Mouse (Mus musculus) kidney, adult 2 months (tissue): Measurements from ENCODE around the gene Tubgcp6.

Experiments used
- CTCF ChIP-seq: fragments of 200-500 bp; conservative IDR thresholded peaks from 2 replicates; pipeline ENCODE4 v1.5.1; 2011; ENCODE audit warnings: low read depth, mild to moderate bottlenecking, control low read depth, low read length, moderate library complexity, mixed read lengths; ENCODE audit not compliant: insufficient read depth, insufficient read length
- POLR2A ChIP-seq: fragments of 200-500 bp; IDR thresholded peaks from one replicate; pipeline ENCODE4 v1.6.1; 2011; ENCODE audit warnings: low read depth, low read length, control low read depth

DNA sequence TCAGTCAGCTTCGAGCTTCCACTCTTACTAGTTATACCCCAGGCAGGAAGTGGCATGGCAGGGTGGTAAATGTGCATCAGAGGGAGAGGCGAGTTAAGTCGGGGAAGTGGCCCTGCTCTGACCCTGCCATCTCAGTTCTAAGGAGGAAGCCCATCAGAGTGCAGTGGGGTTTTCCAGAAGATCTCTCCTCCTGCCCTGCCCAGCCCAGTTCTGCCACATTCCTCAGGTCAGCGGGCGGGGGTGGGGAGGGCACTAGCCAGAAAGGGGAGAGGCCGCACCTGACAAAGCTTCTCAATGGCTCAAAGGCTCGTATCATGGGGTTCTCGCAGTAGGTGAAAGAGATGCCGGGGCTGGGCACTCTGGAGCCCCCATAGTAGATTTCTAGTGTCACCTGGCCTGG is 38.5 kb upstream of the Tubgcp6 start:
- TF ChIP-seq CTCF (no peak), POLR2A (no peak)
